In the genomic region with DNA sequence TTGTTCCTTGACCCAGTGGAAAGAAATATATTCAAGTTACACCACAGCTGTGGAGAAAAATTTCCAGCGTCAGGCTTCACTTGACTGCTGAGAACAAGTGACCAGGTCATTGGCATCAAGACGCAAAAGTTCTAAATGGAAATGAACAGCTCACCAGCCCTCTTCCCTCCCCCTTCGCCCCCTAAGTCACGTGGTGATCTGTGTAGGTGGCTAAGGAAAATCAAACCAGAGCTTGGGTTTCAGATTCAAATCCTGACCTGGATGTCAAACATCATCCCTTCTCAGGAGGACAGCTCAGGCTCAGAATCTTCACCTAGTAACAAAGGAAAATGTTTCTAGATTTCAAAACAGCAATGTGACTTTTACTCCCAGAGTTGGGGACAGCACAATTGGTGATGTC, we compare ENCODE assay signal across 10 mouse cellular contexts. TPM values are rescaled to one million over a fixed set of nuclear protein-coding genes. Genes with fewer than 3 reads are reported as not detected.
A peak's percentile ranks its signal among the peaks of the same experiment; 100 is the strongest.
DNase-seq lines count a peak whose midpoint lies in the region; ATAC-seq and TF ChIP-seq lines count a peak whose summit lies in the region.
"Had no signal": no experiment of that assay in that cellular context is flagged by ENCODE, and none has a peak within 500 bp of the region (broad histone marks: within the 10 kb centered on the region; RNA-seq: fewer than 3 reads in every experiment).

No protein-coding gene starts in this region.

- H3K9ac ChIP-seq in kidney, embryonic 16.5 days (replicated peaks; ENCODE audit: low read length) = no peak overlapping the region
- H3K9ac ChIP-seq in kidney, embryonic 14.5 days (ENCODE audit: low read depth, low read length) = no peak overlapping the region
- no peak overlapping the region for H3K9ac ChIP-seq in embryonic facial prominence, embryonic 15.5 days
- H3K9ac ChIP-seq in liver, embryonic 14.5 days (replicated peaks) = peak overlapping the region; percentile 73

- peaks cover 9% of the 10 kb centered on the region for H3K4me1 ChIP-seq in kidney, embryonic 16.5 days (ENCODE audit: insufficient read depth, low read length)
- H3K4me1 ChIP-seq in kidney, embryonic 14.5 days (ENCODE audit: control insufficient read depth, insufficient read depth, low read length) = 0 out of 2 replicates have a peak, but pooled peaks cover 6% of the 10 kb centered on the region
- peaks cover 19% of the 10 kb centered on the region for H3K4me1 ChIP-seq in embryonic facial prominence, embryonic 15.5 days
- H3K4me1 ChIP-seq in liver, embryonic 14.5 days (replicated peaks; ENCODE audit: control insufficient read depth in 2 of 2, insufficient read depth in 2 of 2, low read length in 1 of 2) = peaks cover 59 to 71% of the 10 kb centered on the region in 2 experiments

- TF ChIP-seq EP300 in liver, embryonic 14.5 days (IDR thresholded peaks at IDR 0.05; ENCODE audit: low read depth) = no peak

- peaks cover 8% of the 10 kb centered on the region; the same call in 1 of the 2 replicates for H3K27me3 ChIP-seq in kidney, embryonic 16.5 days (ENCODE audit: insufficient read depth, low read length)
- H3K27me3 ChIP-seq in kidney, embryonic 14.5 days (ENCODE audit: control insufficient read depth, insufficient read depth, low read length) = peaks cover 9% of the 10 kb centered on the region; the same call in 1 of the 2 replicates
- no peaks in the 10 kb centered on the region; the same call in 1 of the 2 replicates for H3K27me3 ChIP-seq in embryonic facial prominence, embryonic 15.5 days
- no peaks in the 10 kb centered on the region for H3K27me3 ChIP-seq in liver, embryonic 14.5 days (ENCODE audit: control insufficient read depth, insufficient read depth, low read length)

- no peaks in the 10 kb centered on the region for H3K9me3 ChIP-seq in kidney, embryonic 16.5 days (ENCODE audit: low read length)
- H3K9me3 ChIP-seq in kidney, embryonic 14.5 days (ENCODE audit: control insufficient read depth, low read length) = no peaks in the 10 kb centered on the region
- no peaks in the 10 kb centered on the region for H3K9me3 ChIP-seq in embryonic facial prominence, embryonic 15.5 days (replicated peaks)
- no peaks in the 10 kb centered on the region for H3K9me3 ChIP-seq in liver, embryonic 14.5 days (ENCODE audit: control insufficient read depth, low read length)

- 38% methylated on average over 4 of the region's 4 CpGs for WGBS in kidney, embryonic 16.5 days
- 43% methylated on average over 4 of the region's 4 CpGs for WGBS in kidney, embryonic 14.5 days
- WGBS in embryonic facial prominence, embryonic 15.5 days = 45% methylated on average over 4 of the region's 4 CpGs
- 59% methylated on average over 4 of the region's 4 CpGs for WGBS in liver, embryonic 14.5 days (ENCODE audit: insufficient replicate concordance)

- peak; percentile 21 for DNase-seq in brain, adult 2 months (ENCODE audit: low read depth, low spot score)
- DNase-seq in liver, embryonic 14.5 days (ENCODE audit: low read depth in 3 of 3, low spot score in 3 of 3) = no peak
- no peak for DNase-seq in spleen, postnatal 36 days (ENCODE audit: low spot score in 2 of 2)
- no peak for DNase-seq in cerebellum, adult 9-10 months
- DNase-seq: cerebellum, postnatal 25 days; right cerebral cortex, postnatal 14 days had no signal

- no peak for TF ChIP-seq CTCF in liver, embryonic 14.5 days (IDR thresholded peaks at IDR 0.05; ENCODE audit: low read depth)

- no peak overlapping the region for H3K27ac ChIP-seq in kidney, embryonic 16.5 days (ENCODE audit: low read length)
- no peak overlapping the region for H3K27ac ChIP-seq in kidney, embryonic 14.5 days (ENCODE audit: low read depth, low read length)
- no peak overlapping the region for H3K27ac ChIP-seq in embryonic facial prominence, embryonic 15.5 days (replicated peaks)
- peak overlapping the region; percentile 91 for H3K27ac ChIP-seq in liver, embryonic 14.5 days

- H3K4me3 ChIP-seq in kidney, embryonic 16.5 days (ENCODE audit: low read length) = no peak overlapping the region
- H3K4me3 ChIP-seq in kidney, embryonic 14.5 days (ENCODE audit: low read length) = no peak overlapping the region
- 0 out of 2 replicates have a peak overlapping the region, but pooled peaks have one; percentile 6 for H3K4me3 ChIP-seq in embryonic facial prominence, embryonic 15.5 days (replicated peaks)
- H3K4me3 ChIP-seq in liver, embryonic 14.5 days (ENCODE audit: insufficient read depth in 1 of 2, low read depth in 2 of 2, low read length in 2 of 2) = peak overlapping the region; percentile 58 to 78

- H3K4me2 ChIP-seq in kidney, embryonic 16.5 days (replicated peaks; ENCODE audit: low read depth, low read length) = peak overlapping the region; percentile 20; the same call in 1 of the 2 replicates
- no peak overlapping the region for H3K4me2 ChIP-seq in kidney, embryonic 14.5 days (replicated peaks; ENCODE audit: low read depth, low read length)
- peak overlapping the region; percentile 22 for H3K4me2 ChIP-seq in embryonic facial prominence, embryonic 15.5 days (replicated peaks)
- H3K4me2 ChIP-seq in liver, embryonic 14.5 days (ENCODE audit: low read depth) = peak overlapping the region; percentile 91

- no peak for ATAC-seq in kidney, embryonic 16.5 days (ENCODE audit: low FRiP score, low TSS enrichment)
- ATAC-seq in kidney, embryonic 14.5 days (ENCODE audit: low FRiP score, low TSS enrichment) = no peak
- no peak for ATAC-seq in embryonic facial prominence, embryonic 15.5 days (ENCODE audit: insufficient number of reproducible peaks, low FRiP score, low TSS enrichment, low read depth)
- ATAC-seq in liver, embryonic 14.5 days (ENCODE audit: insufficient read depth) = no peak

- no peaks in the 10 kb centered on the region for H3K36me3 ChIP-seq in kidney, embryonic 16.5 days (ENCODE audit: insufficient read depth, low read length)
- no peaks in the 10 kb centered on the region for H3K36me3 ChIP-seq in kidney, embryonic 14.5 days (ENCODE audit: control insufficient read depth, insufficient read depth, low read length)
- H3K36me3 ChIP-seq in embryonic facial prominence, embryonic 15.5 days = no peaks in the 10 kb centered on the region
- H3K36me3 ChIP-seq in liver, embryonic 14.5 days (replicated peaks; ENCODE audit: control insufficient read depth, insufficient read depth, low read depth) = peaks cover 31% of the 10 kb centered on the region

RNA-seq across cellular contexts. Expression of gene Rgcc, which starts 2.2 kb away (rescaled TPM):
- 29.7 and 35.7 TPM in 2 replicates for polyA plus RNA-seq in kidney, embryonic 16.5 days (2015; fragmentation: Nextera tagmentation; extraction: Ambion mirVana)
- polyA plus RNA-seq in kidney, embryonic 14.5 days (2014; fragmentation: Nextera tagmentation; extraction: Ambion mirVana) = 22.7 and 26.0 TPM in 2 replicates
- polyA plus RNA-seq in embryonic facial prominence, embryonic 15.5 days (2015; fragmentation: Nextera tagmentation; extraction: Ambion mirVana) = 56.0 and 63.9 TPM in 2 replicates
- 226 and 293 TPM in 2 replicates for polyA plus RNA-seq in liver, embryonic 14.5 days (2012; rRNA removed)
- 357 and 375 TPM in 2 replicates for polyA plus RNA-seq in liver, embryonic 14.5 days (2014; fragmentation: Nextera tagmentation; extraction: Ambion mirVana)

RNA-seq across cellular contexts. Expression of gene Zfp957, which starts 52.1 kb away (rescaled TPM):
- polyA plus RNA-seq in kidney, embryonic 16.5 days (2015; fragmentation: Nextera tagmentation; extraction: Ambion mirVana) = not detected in 2 replicates
- not detected in 2 replicates for polyA plus RNA-seq in kidney, embryonic 14.5 days (2014; fragmentation: Nextera tagmentation; extraction: Ambion mirVana)
- polyA plus RNA-seq in embryonic facial prominence, embryonic 15.5 days (2015; fragmentation: Nextera tagmentation; extraction: Ambion mirVana) = not detected in 2 replicates
- not detected in 2 replicates for polyA plus RNA-seq in liver, embryonic 14.5 days (2012; rRNA removed)
- polyA plus RNA-seq in liver, embryonic 14.5 days (2014; fragmentation: Nextera tagmentation; extraction: Ambion mirVana) = not detected in 2 replicates
- polyA plus RNA-seq: liver, adult 2 months had no signal

Comparison
In these comparisons a context has a peak if more than half of its experiments do, and no peak if none do; other contexts are left out.
1. H3K4me3 ChIP-seq: peak in embryonic facial prominence, embryonic 15.5 days (single experiment) and liver, embryonic 14.5 days (2 of 2); none in kidney, embryonic 16.5 days (single experiment) and kidney, embryonic 14.5 days (single experiment).